Mouse (Mus musculus): ENCODE measurements around the gene Hist1h4f. TPM values are rescaled to one million over a fixed set of nuclear protein-coding genes. Genes with fewer than 3 reads are reported as not detected.

Hist1h4f gene
- polyA plus RNA-seq, 1 experiment from 2014 or later = not detected

Other genes starting within 250 kb of the Hist1h4f start
- 155 TPM for gene Zfp322a, start 182.4 kb downstream of the Hist1h4f start, polyA plus RNA-seq (2014; fragmentation: Illumina TruSeq; extraction: RNeasy Lipid Tissue Mini Kit (QIAGEN cat#74804))
- 3.4 TPM for gene Abt1, start 127.8 kb downstream of the Hist1h4f start, polyA plus RNA-seq (2014; fragmentation: Illumina TruSeq; extraction: RNeasy Lipid Tissue Mini Kit (QIAGEN cat#74804))
- 0.17 TPM for gene Btn1a1, start 85.7 kb downstream of the Hist1h4f start, polyA plus RNA-seq (2014; fragmentation: Illumina TruSeq; extraction: RNeasy Lipid Tissue Mini Kit (QIAGEN cat#74804))
- gene Btn2a2, start 62.8 kb downstream of the Hist1h4f start, polyA plus RNA-seq (2014; fragmentation: Illumina TruSeq; extraction: RNeasy Lipid Tissue Mini Kit (QIAGEN cat#74804)) = not detected
- gene Hist1h4h, start 20.6 kb downstream of the Hist1h4f start, polyA plus RNA-seq (2014; fragmentation: Illumina TruSeq; extraction: RNeasy Lipid Tissue Mini Kit (QIAGEN cat#74804)) = not detected
- gene Hist1h2af, start 17.7 kb downstream of the Hist1h4f start, polyA plus RNA-seq (2014; fragmentation: Illumina TruSeq; extraction: RNeasy Lipid Tissue Mini Kit (QIAGEN cat#74804)) = not detected
- not detected for gene Hist1h3g, start 16.2 kb downstream of the Hist1h4f start, polyA plus RNA-seq (2014; fragmentation: Illumina TruSeq; extraction: RNeasy Lipid Tissue Mini Kit (QIAGEN cat#74804))
- gene Hist1h2bh, start 8.3 kb downstream of the Hist1h4f start, polyA plus RNA-seq (2014; fragmentation: Illumina TruSeq; extraction: RNeasy Lipid Tissue Mini Kit (QIAGEN cat#74804)) = 1.00 TPM
- not detected for gene Hist1h3f, start 7.6 kb downstream of the Hist1h4f start, polyA plus RNA-seq (2014; fragmentation: Illumina TruSeq; extraction: RNeasy Lipid Tissue Mini Kit (QIAGEN cat#74804))
- 0.14 TPM for gene Hist1h1d, start 1.6 kb upstream of the Hist1h4f start, polyA plus RNA-seq (2014; fragmentation: Illumina TruSeq; extraction: RNeasy Lipid Tissue Mini Kit (QIAGEN cat#74804))
- gene Hist1h3e, start 10.7 kb upstream of the Hist1h4f start, polyA plus RNA-seq (2014; fragmentation: Illumina TruSeq; extraction: RNeasy Lipid Tissue Mini Kit (QIAGEN cat#74804)) = not detected
- gene Hist1h2ae, start 19.6 kb upstream of the Hist1h4f start, polyA plus RNA-seq (2014; fragmentation: Illumina TruSeq; extraction: RNeasy Lipid Tissue Mini Kit (QIAGEN cat#74804)) = 0.80 TPM
- not detected for gene Hist1h2bg, start 19.7 kb upstream of the Hist1h4f start, polyA plus RNA-seq (2014; fragmentation: Illumina TruSeq; extraction: RNeasy Lipid Tissue Mini Kit (QIAGEN cat#74804))
- gene Hist1h2bf, start 22.5 kb upstream of the Hist1h4f start, polyA plus RNA-seq (2014; fragmentation: Illumina TruSeq; extraction: RNeasy Lipid Tissue Mini Kit (QIAGEN cat#74804)) = not detected
- gene Hist1h2ad, start 22.7 kb upstream of the Hist1h4f start, polyA plus RNA-seq (2014; fragmentation: Illumina TruSeq; extraction: RNeasy Lipid Tissue Mini Kit (QIAGEN cat#74804)) = not detected
- gene Hist1h3d, start 24.1 kb upstream of the Hist1h4f start, polyA plus RNA-seq (2014; fragmentation: Illumina TruSeq; extraction: RNeasy Lipid Tissue Mini Kit (QIAGEN cat#74804)) = 0.37 TPM
- 0.57 TPM for gene Hist1h4d, start 29.9 kb upstream of the Hist1h4f start, polyA plus RNA-seq (2014; fragmentation: Illumina TruSeq; extraction: RNeasy Lipid Tissue Mini Kit (QIAGEN cat#74804))
- gene Hist1h2be, start 69.5 kb upstream of the Hist1h4f start, polyA plus RNA-seq (2014; fragmentation: Illumina TruSeq; extraction: RNeasy Lipid Tissue Mini Kit (QIAGEN cat#74804)) = 3.4 TPM
- 0.40 TPM for gene Hist1h1e, start 70.9 kb upstream of the Hist1h4f start, polyA plus RNA-seq (2014; fragmentation: Illumina TruSeq; extraction: RNeasy Lipid Tissue Mini Kit (QIAGEN cat#74804))
- 0.83 TPM for gene Hist1h2ac, start 132.3 kb upstream of the Hist1h4f start, polyA plus RNA-seq (2014; fragmentation: Illumina TruSeq; extraction: RNeasy Lipid Tissue Mini Kit (QIAGEN cat#74804))
- gene Hist1h2bc, start 132.6 kb upstream of the Hist1h4f start, polyA plus RNA-seq (2014; fragmentation: Illumina TruSeq; extraction: RNeasy Lipid Tissue Mini Kit (QIAGEN cat#74804)) = 68.0 TPM
- not detected for gene Hist1h1t, start 144.2 kb upstream of the Hist1h4f start, polyA plus RNA-seq (2014; fragmentation: Illumina TruSeq; extraction: RNeasy Lipid Tissue Mini Kit (QIAGEN cat#74804))
- not detected for gene Hist1h4c, start 146.8 kb upstream of the Hist1h4f start, polyA plus RNA-seq (2014; fragmentation: Illumina TruSeq; extraction: RNeasy Lipid Tissue Mini Kit (QIAGEN cat#74804))
- 24.7 TPM for gene Hfe, start 159.2 kb upstream of the Hist1h4f start, polyA plus RNA-seq (2014; fragmentation: Illumina TruSeq; extraction: RNeasy Lipid Tissue Mini Kit (QIAGEN cat#74804))
- gene Hist1h1c, start 187.2 kb upstream of the Hist1h4f start, polyA plus RNA-seq (2014; fragmentation: Illumina TruSeq; extraction: RNeasy Lipid Tissue Mini Kit (QIAGEN cat#74804)) = 9.9 TPM
- gene Hist1h3c, start 194.0 kb upstream of the Hist1h4f start, polyA plus RNA-seq (2014; fragmentation: Illumina TruSeq; extraction: RNeasy Lipid Tissue Mini Kit (QIAGEN cat#74804)) = not detected
- not detected for gene Hist1h2bb, start 195.1 kb upstream of the Hist1h4f start, polyA plus RNA-seq (2014; fragmentation: Illumina TruSeq; extraction: RNeasy Lipid Tissue Mini Kit (QIAGEN cat#74804))
- gene Hist1h2ab, start 199.5 kb upstream of the Hist1h4f start, polyA plus RNA-seq (2014; fragmentation: Illumina TruSeq; extraction: RNeasy Lipid Tissue Mini Kit (QIAGEN cat#74804)) = not detected
- gene Hist1h3b, start 200.6 kb upstream of the Hist1h4f start, polyA plus RNA-seq (2014; fragmentation: Illumina TruSeq; extraction: RNeasy Lipid Tissue Mini Kit (QIAGEN cat#74804)) = not detected
- gene Hist1h4b, start 205.4 kb upstream of the Hist1h4f start, polyA plus RNA-seq (2014; fragmentation: Illumina TruSeq; extraction: RNeasy Lipid Tissue Mini Kit (QIAGEN cat#74804)) = not detected
- gene Hist1h4a, start 209.6 kb upstream of the Hist1h4f start, polyA plus RNA-seq (2014; fragmentation: Illumina TruSeq; extraction: RNeasy Lipid Tissue Mini Kit (QIAGEN cat#74804)) = not detected
- not detected for gene Hist1h3a, start 210.7 kb upstream of the Hist1h4f start, polyA plus RNA-seq (2014; fragmentation: Illumina TruSeq; extraction: RNeasy Lipid Tissue Mini Kit (QIAGEN cat#74804))
- gene Hist1h1a, start 212.0 kb upstream of the Hist1h4f start, polyA plus RNA-seq (2014; fragmentation: Illumina TruSeq; extraction: RNeasy Lipid Tissue Mini Kit (QIAGEN cat#74804)) = not detected
- not detected for gene Trim38, start 218.3 kb upstream of the Hist1h4f start, polyA plus RNA-seq (2014; fragmentation: Illumina TruSeq; extraction: RNeasy Lipid Tissue Mini Kit (QIAGEN cat#74804))